Mouse (Mus musculus) midbrain, postnatal 0 days (tissue): ENCODE data around the gene Mrps15. TPM values are rescaled to one million over a fixed set of nuclear protein-coding genes. Genes with fewer than 3 reads are reported as not detected.

Experiments used
- ATAC-seq: fragments of 200-750 bp; cut with Nextera tagmentation; 2 replicates; pipeline ENCODE4 v1.8.0; 2017; ENCODE audit warnings: moderate number of reproducible peaks, mild to moderate bottlenecking, moderate TSS enrichment, moderate library complexity; ENCODE audit not compliant: low FRiP score
- DNase-seq: peaks from one replicate; pipeline ENCODE4 v3.0.0-alpha.2; 2015; ENCODE audit warnings: low spot score
- H3K27ac ChIP-seq: fragments of 300-500 bp; sonication (generic); 2 replicates; pipeline ENCODE4 v1.5.1; 2014; ENCODE audit warnings: low read depth, mild to moderate bottlenecking, low read length, mixed read lengths
- H3K27me3 ChIP-seq: fragments of 300-500 bp; sonication (generic); 2 replicates; pipeline ENCODE4 v1.6.1; 2014; ENCODE audit warnings: low read length, control low read depth, mixed read lengths; ENCODE audit not compliant: insufficient read depth
- H3K36me3 ChIP-seq: fragments of 300-500 bp; sonication (generic); 2 replicates; pipeline ENCODE4 v1.6.1; 2014; ENCODE audit warnings: low read length, control low read depth, mixed read lengths; ENCODE audit not compliant: insufficient read depth
- H3K4me1 ChIP-seq: fragments of 300-500 bp; sonication (generic); 2 replicates; pipeline ENCODE4 v1.6.1; 2014; ENCODE audit warnings: mild to moderate bottlenecking, control low read depth, antibody characterized with exemption, low read length, mixed read lengths; ENCODE audit not compliant: insufficient read depth
- H3K4me2 ChIP-seq: fragments of 300-500 bp; sonication (generic); 2 replicates; pipeline ENCODE4 v1.6.1; 2014; ENCODE audit warnings: low read depth, mild to moderate bottlenecking, low read length, mixed read lengths; ENCODE audit not compliant: poor library complexity, severe bottlenecking
- H3K4me3 ChIP-seq: fragments of 300-500 bp; sonication (generic); 2 replicates; pipeline ENCODE4 v1.5.1; 2014; ENCODE audit warnings: low read depth, mild to moderate bottlenecking, low read length, moderate library complexity
- H3K9ac ChIP-seq: fragments of 300-500 bp; sonication (generic); replicated peaks from 2 replicates; pipeline ENCODE4 v1.6.1; 2014; ENCODE audit warnings: mild to moderate bottlenecking, low read length, moderate library complexity, mixed read lengths; ENCODE audit not compliant: poor library complexity, severe bottlenecking
- H3K9me3 ChIP-seq: fragments of 300-500 bp; sonication (generic); 2 replicates; pipeline ENCODE4 v1.6.1; 2016; ENCODE audit warnings: low read length, control low read depth
- CTCF ChIP-seq: IDR thresholded peaks from 2 replicates; pipeline ENCODE4 v1.5.1; 2016; ENCODE audit warnings: antibody characterized with exemption, mild to moderate bottlenecking
- WGBS: fragments of 180-500 bp; shearing (Covaris S2); extraction: QIAGEN DNeasy Blood & Tissue Kit; methylation state at CpG from one replicate; pipeline ENCODE4 v1.1.7; 2014; 5-methylcytosine and 5-hydroxymethylcytosine counted together
- polyA plus RNA-seq: library from polyadenylated mRNA; unstranded; fragments of >200 nt; fragmentation: Nextera tagmentation; extraction: Ambion mirVana; gene quantifications from 2 replicates; pipeline ENCODE4 v1.2.1, GENCODE M21; 2015
- total RNA-seq: library from RNA; depleted of rRNA; stranded (reverse); fragments of >200 nt; gene quantifications from 2 replicates; pipeline ENCODE4 v1.2.3, GENCODE M21; 2014

Gene Mrps15
- total and polyA plus RNA-seq, 2 experiments from 2014 or later = 53.8 to 151 TPM

- 3% methylated on average over 37 of the region's 37 CpGs for WGBS
- peak; percentile 94 for ATAC-seq
- H3K4me2 ChIP-seq = peak within 1 kb of the TSS; percentile 57
Measured at GRCm38 (mm10) chr4:126096464-126097111, 49.9 kb downstream of the Mrps15 start, which contains the start of gene Lsm10. Lsm10 (plus strand) TSS chr4:126096623.

GRCm38 (mm10) chr4:126097711-126098253 is 51.1 kb downstream of the Mrps15 start:
- Histone ChIP-seq H3K4me3 (no peak overlapping the region), H3K27me3 (no peaks in the 10 kb centered on the region), H3K27ac (no peak overlapping the region), H3K36me3 (no peaks in the 10 kb centered on the region), H3K4me2 (no peak overlapping the region), H3K4me1 (no peaks in the 10 kb centered on the region), H3K9ac (no peak overlapping the region), H3K9me3 (no peaks in the 10 kb centered on the region)
- ATAC-seq = no peak
- DNase-seq = no peak
- WGBS = 95% methylated on average over 20 of the region's 20 CpGs
- no peak for TF ChIP-seq CTCF

More at GRCm38 (mm10) chr4:126096464-126097111, 49.9 kb downstream of the Mrps15 start, which contains the start of gene Lsm10:
- TF ChIP-seq CTCF = no peak
- Histone ChIP-seq H3K36me3 (no peaks in the 10 kb centered on the region), H3K9ac (peak within 1 kb of the TSS; percentile 65), H3K9me3 (no peaks in the 10 kb centered on the region), H3K27ac (peak within 1 kb of the TSS; percentile 76), H3K4me3 (peak within 1 kb of the TSS; percentile 58), H3K27me3 (no peaks in the 10 kb centered on the region), H3K4me1 (no peaks in the 10 kb centered on the region)
- DNase-seq = peak; percentile 98

- ATAC-seq (no peak), DNase-seq (no peak)
- no peak overlapping the region for H3K4me3 ChIP-seq
- no peaks in the 10 kb centered on the region for H3K9me3 ChIP-seq
- peaks cover 4% of the 10 kb centered on the region; the same call in 1 of the 2 replicates for H3K4me1 ChIP-seq
- no peaks in the 10 kb centered on the region for H3K27me3 ChIP-seq
- no peak overlapping the region for H3K4me2 ChIP-seq
- 92% methylated on average over 3 of the region's 3 CpGs for WGBS
- TF ChIP-seq CTCF = no peak
- H3K36me3 ChIP-seq = no peaks in the 10 kb centered on the region
- H3K27ac ChIP-seq = no peak overlapping the region
- H3K9ac ChIP-seq = no peak overlapping the region
Measured at GRCm38 (mm10) chr4:126099365-126099764, 52.6 kb downstream of the Mrps15 start.

GRCm38 (mm10) chr4:126100764-126101163 is 54.0 kb downstream of the Mrps15 start:
- no peaks in the 10 kb centered on the region for H3K9me3 ChIP-seq
- WGBS = 92% methylated on average over 3 of the region's 3 CpGs
- peaks cover 10% of the 10 kb centered on the region; the same call in 1 of the 2 replicates for H3K4me1 ChIP-seq
- no peak overlapping the region for H3K4me3 ChIP-seq
- H3K27me3 ChIP-seq = no peaks in the 10 kb centered on the region
- no peak for TF ChIP-seq CTCF
- ATAC-seq (no peak), DNase-seq (no peak)
- no peak overlapping the region for H3K4me2 ChIP-seq
- no peak overlapping the region for H3K27ac ChIP-seq
- H3K36me3 ChIP-seq = no peaks in the 10 kb centered on the region
- no peak overlapping the region for H3K9ac ChIP-seq

- Histone ChIP-seq H3K9ac (no peak overlapping the region; the same call in 1 of the 2 replicates), H3K4me1 (peaks cover 12% of the 10 kb centered on the region; the same call in 1 of the 2 replicates), H3K36me3 (no peaks in the 10 kb centered on the region), H3K4me3 (no peak overlapping the region), H3K9me3 (no peaks in the 10 kb centered on the region), H3K27ac (peak overlapping the region; percentile 79), H3K27me3 (no peaks in the 10 kb centered on the region), H3K4me2 (no peak overlapping the region)
- 47% methylated on average over 7 of the region's 7 CpGs for WGBS
- TF ChIP-seq CTCF = no peak
- ATAC-seq (no peak), DNase-seq (peak; percentile 34)
Measured at GRCm38 (mm10) chr4:126102061-126102841, 55.5 kb downstream of the Mrps15 start.
